ENCODE assay signal across 10 mouse cellular contexts in the genomic region with DNA sequence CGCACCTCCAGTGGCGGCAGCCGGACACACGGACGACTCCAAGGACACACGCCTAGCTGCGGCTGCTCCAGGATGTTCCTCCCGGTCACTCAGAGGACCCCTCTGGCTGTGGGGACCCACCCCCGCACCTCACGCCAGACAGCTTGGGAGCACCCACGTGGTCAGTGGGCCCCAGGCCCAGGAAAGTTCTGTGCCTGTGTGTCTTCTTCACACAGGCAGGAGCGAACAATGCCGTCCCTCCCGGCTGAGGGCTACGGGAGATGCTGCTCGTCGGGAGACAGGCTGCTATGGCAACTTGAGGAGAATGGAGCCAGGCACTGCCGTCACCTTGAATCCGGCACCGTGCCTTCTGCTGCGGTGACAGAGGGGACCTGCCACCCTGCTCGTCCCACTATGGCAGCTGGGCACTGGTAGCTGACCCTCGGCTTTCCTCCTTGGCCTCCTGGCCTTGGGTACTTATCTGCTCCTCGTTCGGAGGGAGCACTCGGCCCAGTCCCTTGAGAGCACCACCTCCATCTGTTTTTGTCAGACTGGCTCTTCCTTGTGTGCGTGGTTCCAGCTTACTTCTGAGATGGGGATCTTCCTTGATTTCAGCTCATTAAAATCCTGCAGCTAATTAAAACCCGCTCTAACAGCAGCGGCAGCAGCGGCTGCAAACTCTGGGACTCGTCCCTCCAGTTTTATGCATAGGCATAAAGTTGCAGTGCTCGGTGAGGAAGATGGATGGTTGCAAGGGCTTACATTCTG. TPM values are rescaled to one million over a fixed set of nuclear protein-coding genes. Genes with fewer than 3 reads are reported as not detected.
DNase-seq lines count a peak whose midpoint lies in the region; ATAC-seq and TF ChIP-seq lines count a peak whose summit lies in the region.
"Had no signal": no experiment of that assay in that cellular context is flagged by ENCODE, and none has a peak within 500 bp of the region (broad histone marks: within the 10 kb centered on the region; RNA-seq: fewer than 3 reads in every experiment).

No protein-coding gene starts in this region.

- H3K27ac ChIP-seq in intestine, embryonic 15.5 days = no peak overlapping the region
- no peak overlapping the region for H3K27ac ChIP-seq in intestine, postnatal 0 days (ENCODE audit: low read depth, low read length)
- peak overlapping the region; percentile 78 for H3K27ac ChIP-seq in hindbrain, embryonic 10.5 days
- H3K27ac ChIP-seq in neural tube, embryonic 13.5 days (replicated peaks) = peak overlapping the region; percentile 74
- H3K27ac ChIP-seq: liver, embryonic 15.5 days had no signal

- no peak overlapping the region for H3K4me2 ChIP-seq in intestine, embryonic 15.5 days (replicated peaks)
- no peak overlapping the region for H3K4me2 ChIP-seq in intestine, postnatal 0 days (replicated peaks; ENCODE audit: low read depth)
- H3K4me2 ChIP-seq in neural tube, embryonic 13.5 days = peak overlapping the region; percentile 34
- H3K4me2 ChIP-seq: liver, embryonic 15.5 days had no signal

- no peak overlapping the region for H3K4me3 ChIP-seq in intestine, embryonic 15.5 days (replicated peaks)
- no peak overlapping the region for H3K4me3 ChIP-seq in intestine, postnatal 0 days (ENCODE audit: low read depth, low read length)
- H3K4me3 ChIP-seq in hindbrain, embryonic 10.5 days = 0 out of 2 replicates have a peak overlapping the region, but pooled peaks have one; percentile 6
- no peak overlapping the region for H3K4me3 ChIP-seq in neural tube, embryonic 13.5 days
- H3K4me3 ChIP-seq: liver, embryonic 15.5 days had no signal

- H3K9ac ChIP-seq in intestine, embryonic 15.5 days = no peak overlapping the region
- H3K9ac ChIP-seq in intestine, postnatal 0 days (ENCODE audit: low read depth, low read length) = no peak overlapping the region
- H3K9ac ChIP-seq in neural tube, embryonic 13.5 days = 0 out of 2 replicates have a peak overlapping the region, but pooled peaks have one; percentile 26
- H3K9ac ChIP-seq: liver, embryonic 15.5 days had no signal

- TF ChIP-seq CTCF in intestine, postnatal 0 days (IDR thresholded peaks at IDR 0.05; ENCODE audit: low read depth) = no peak

- no peaks in the 10 kb centered on the region for H3K36me3 ChIP-seq in intestine, embryonic 15.5 days
- H3K36me3 ChIP-seq in intestine, postnatal 0 days (ENCODE audit: control insufficient read depth, insufficient read depth) = no peaks in the 10 kb centered on the region
- no peaks in the 10 kb centered on the region for H3K36me3 ChIP-seq in hindbrain, embryonic 10.5 days
- H3K36me3 ChIP-seq in neural tube, embryonic 13.5 days = no peaks in the 10 kb centered on the region
- H3K36me3 ChIP-seq: liver, embryonic 15.5 days had no signal

- WGBS in intestine, embryonic 15.5 days = 67% methylated on average over 32 of the region's 32 CpGs
- WGBS in intestine, postnatal 0 days = 71% methylated on average over 32 of the region's 32 CpGs
- 62% methylated on average over 32 of the region's 32 CpGs for whole genome bisulfite sequencing in hindbrain, embryonic 10.5 days
- 39% methylated on average over 32 of the region's 32 CpGs for WGBS in neural tube, embryonic 13.5 days

- peak; percentile 56 to 58 for DNase-seq in right cerebral cortex, postnatal 10 days (ENCODE audit: low spot score in 2 of 2)
- no peak for DNase-seq in right cerebral cortex, postnatal 14 days
- peak; percentile 45 for DNase-seq in hindbrain, embryonic 10.5 days (ENCODE audit: low spot score)
- no peak for DNase-seq in liver
- no peak for DNase-seq in cerebellum, postnatal 4 days (ENCODE audit: low spot score in 2 of 2)

- peaks cover 6% of the 10 kb centered on the region; the same call in 1 of the 2 replicates for H3K4me1 ChIP-seq in intestine, embryonic 15.5 days (replicated peaks)
- H3K4me1 ChIP-seq in intestine, postnatal 0 days (replicated peaks; ENCODE audit: control insufficient read depth, insufficient read depth, low read length) = no peaks in the 10 kb centered on the region
- peaks cover 44% of the 10 kb centered on the region for H3K4me1 ChIP-seq in hindbrain, embryonic 10.5 days (replicated peaks)
- peaks cover 44% of the 10 kb centered on the region for H3K4me1 ChIP-seq in neural tube, embryonic 13.5 days (replicated peaks)
- H3K4me1 ChIP-seq: liver, embryonic 15.5 days had no signal

- ATAC-seq in intestine, embryonic 15.5 days = 0 out of 2 replicates have a peak, but pooled peaks have one; percentile 25
- ATAC-seq in intestine, postnatal 0 days = no peak
- peak; percentile 38 for ATAC-seq in neural tube, embryonic 13.5 days (ENCODE audit: low read depth)

- H3K9me3 ChIP-seq in intestine, embryonic 15.5 days = no peaks in the 10 kb centered on the region
- no peaks in the 10 kb centered on the region for H3K9me3 ChIP-seq in intestine, postnatal 0 days (ENCODE audit: control insufficient read depth)
- no peaks in the 10 kb centered on the region for H3K9me3 ChIP-seq in hindbrain, embryonic 10.5 days
- no peaks in the 10 kb centered on the region for H3K9me3 ChIP-seq in neural tube, embryonic 13.5 days
- H3K9me3 ChIP-seq: liver, embryonic 15.5 days had no signal

- H3K27me3 ChIP-seq in intestine, embryonic 15.5 days (replicated peaks) = no peaks in the 10 kb centered on the region
- H3K27me3 ChIP-seq in intestine, postnatal 0 days (replicated peaks; ENCODE audit: control insufficient read depth, insufficient read depth, low read length) = no peaks in the 10 kb centered on the region
- no peaks in the 10 kb centered on the region for H3K27me3 ChIP-seq in hindbrain, embryonic 10.5 days (ENCODE audit: insufficient read depth, poor library complexity, severe bottlenecking)
- H3K27me3 ChIP-seq in neural tube, embryonic 13.5 days = no peaks in the 10 kb centered on the region
- H3K27me3 ChIP-seq: CH12.LX; liver, embryonic 15.5 days had no signal

RNA-seq across cellular contexts. Expression of a gene that starts 59.2 kb away (rescaled TPM):
- 3.0 and 3.2 TPM in 2 replicates for polyA plus RNA-seq in intestine, embryonic 15.5 days (2015; fragmentation: Nextera tagmentation; extraction: Ambion mirVana)
- 2.7 and 3.5 TPM in 2 replicates for polyA plus RNA-seq in intestine, postnatal 0 days (2015; fragmentation: Nextera tagmentation; extraction: Ambion mirVana)
- 12.2 and 17.5 TPM in 2 replicates for polyA plus RNA-seq in hindbrain, embryonic 10.5 days (2016; fragmentation: Nextera tagmentation; extraction: Ambion mirVana)
- polyA plus RNA-seq in neural tube, embryonic 13.5 days (2015; fragmentation: Nextera tagmentation; extraction: Ambion mirVana) = 32.3 and 42.1 TPM in 2 replicates

Comparison
In these comparisons a context has a peak if more than half of its experiments do, and no peak if none do; other contexts are left out.
1. DNase-seq: peak in right cerebral cortex, postnatal 10 days (2 of 2) and hindbrain, embryonic 10.5 days (single experiment); none in right cerebral cortex, postnatal 14 days (single experiment), liver (single experiment) and cerebellum, postnatal 4 days (0 of 2).
2. H3K27ac ChIP-seq: peak in hindbrain, embryonic 10.5 days (single experiment) and neural tube, embryonic 13.5 days (single experiment); none in intestine, embryonic 15.5 days (single experiment) and intestine, postnatal 0 days (single experiment).